Mouse (Mus musculus): ENCODE measurements around the gene Brd7.

The Brd7 gene

DNA sequence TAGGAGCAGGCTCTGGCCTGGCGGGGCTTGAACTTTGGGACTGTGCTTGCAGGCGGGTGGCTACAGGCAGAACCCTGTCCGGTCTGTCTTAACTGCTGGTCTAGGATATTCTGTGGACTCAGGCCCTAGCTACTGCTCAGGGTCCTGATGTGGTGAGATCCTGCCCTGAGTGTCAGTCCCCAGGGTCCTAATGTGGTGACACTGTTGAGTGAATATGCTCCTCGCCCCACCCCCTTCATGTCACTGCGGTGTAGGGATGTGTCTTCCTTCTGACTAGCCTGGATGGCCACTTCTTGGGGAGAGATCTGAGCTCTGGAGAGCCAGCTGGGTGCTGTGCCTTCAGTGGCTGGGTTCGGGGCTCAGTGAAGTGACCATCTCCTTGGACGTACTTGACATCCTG is 52.1 kb downstream of the Brd7 start:
- DNase-seq (ENCODE audit: low read depth, low spot score) = no peak

DNA sequence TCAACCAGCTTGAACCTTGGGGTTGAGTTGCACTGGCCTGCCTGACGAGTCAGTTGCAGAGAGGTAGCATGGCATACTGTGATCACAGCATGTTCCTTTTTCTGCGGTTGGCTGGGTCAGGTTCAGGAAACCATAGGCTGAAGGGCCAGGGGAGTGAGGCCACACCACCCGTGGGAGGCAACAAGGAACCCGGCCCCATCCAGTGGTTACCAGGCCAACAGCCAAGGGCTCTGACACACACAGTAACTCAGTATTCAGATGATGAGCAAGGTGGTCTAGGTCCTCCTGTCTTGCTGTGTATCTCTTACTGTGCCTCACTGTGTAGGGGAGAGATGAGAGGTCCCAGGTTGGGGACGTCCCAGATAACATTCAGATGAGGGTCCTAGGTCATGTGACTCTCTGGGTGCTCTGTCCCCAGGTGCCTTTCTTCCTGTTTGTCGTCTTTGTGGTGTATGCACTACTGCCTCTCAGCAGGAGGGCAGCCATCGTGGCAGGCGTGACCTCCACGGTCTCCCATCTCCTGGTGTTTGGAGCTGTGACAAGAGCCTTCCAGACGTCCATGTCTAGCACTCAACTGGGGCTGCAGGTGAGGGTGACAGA is 52.6 kb downstream of the Brd7 start:
- no peak for DNase-seq (ENCODE audit: low read depth, low spot score)

DNA sequence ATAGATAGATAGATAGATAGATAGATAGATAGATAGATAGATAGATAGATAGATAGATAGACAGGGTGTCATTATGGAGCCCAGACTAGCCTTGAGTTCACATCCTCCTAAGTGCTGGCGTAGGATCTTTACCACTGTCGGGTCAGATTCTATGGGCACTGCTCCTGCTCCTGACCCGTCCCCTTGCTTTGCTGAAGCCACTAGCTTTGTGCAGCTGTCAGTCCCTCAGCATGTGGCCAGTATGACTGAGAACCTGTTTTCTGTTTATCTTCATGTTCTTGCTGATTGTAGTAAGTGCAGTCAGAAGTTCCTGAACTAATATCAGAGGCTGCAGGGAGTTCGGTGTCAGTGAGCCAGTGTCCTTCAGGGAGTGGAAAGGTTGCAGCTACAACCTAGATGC is 54.3 kb downstream of the Brd7 start:
- no peak for DNase-seq (ENCODE audit: low read depth, low spot score)

DNA sequence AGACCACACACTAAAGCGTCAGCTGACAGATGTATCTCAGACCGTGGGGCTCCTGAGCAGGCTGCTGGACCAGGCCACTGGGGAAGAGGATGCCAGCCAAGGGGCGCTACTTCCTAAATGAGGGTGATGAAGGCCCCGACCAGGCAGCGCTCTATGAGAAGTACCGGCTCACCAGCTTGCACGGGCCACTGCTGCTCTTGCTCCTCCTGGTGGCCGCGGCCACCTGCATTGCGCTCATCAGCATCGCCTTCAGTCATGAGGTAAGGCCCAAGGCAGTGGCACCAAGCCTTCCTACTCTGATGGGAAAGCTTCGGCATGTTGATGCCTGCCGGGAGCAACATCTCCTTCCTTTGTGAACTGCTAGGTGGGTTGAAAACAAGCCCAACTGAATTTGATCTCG is 55.5 kb downstream of the Brd7 start:
- peak; percentile 63 for DNase-seq (ENCODE audit: low read depth, low spot score)

DNA sequence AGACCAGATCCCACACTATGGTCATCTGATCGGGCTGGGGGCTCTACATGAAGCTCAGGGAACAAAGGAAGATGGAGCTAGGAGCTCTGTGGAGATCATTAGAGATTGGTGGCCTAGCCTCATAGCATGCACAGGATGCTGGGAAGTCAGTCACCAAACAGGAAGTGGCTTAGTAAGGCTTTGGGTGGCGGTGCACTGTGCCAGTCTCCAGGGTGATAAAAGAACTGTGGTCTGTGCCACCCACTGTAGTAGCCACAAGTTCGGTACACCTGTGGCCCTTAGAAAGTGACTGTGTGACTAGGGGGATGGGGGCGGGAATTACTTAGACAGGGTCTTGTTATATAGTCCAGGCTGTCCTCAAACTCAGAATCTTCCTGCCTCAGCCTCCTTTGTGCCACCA is 56.2 kb downstream of the Brd7 start:
- DNase-seq (ENCODE audit: low read depth, low spot score) = no peak

DNA sequence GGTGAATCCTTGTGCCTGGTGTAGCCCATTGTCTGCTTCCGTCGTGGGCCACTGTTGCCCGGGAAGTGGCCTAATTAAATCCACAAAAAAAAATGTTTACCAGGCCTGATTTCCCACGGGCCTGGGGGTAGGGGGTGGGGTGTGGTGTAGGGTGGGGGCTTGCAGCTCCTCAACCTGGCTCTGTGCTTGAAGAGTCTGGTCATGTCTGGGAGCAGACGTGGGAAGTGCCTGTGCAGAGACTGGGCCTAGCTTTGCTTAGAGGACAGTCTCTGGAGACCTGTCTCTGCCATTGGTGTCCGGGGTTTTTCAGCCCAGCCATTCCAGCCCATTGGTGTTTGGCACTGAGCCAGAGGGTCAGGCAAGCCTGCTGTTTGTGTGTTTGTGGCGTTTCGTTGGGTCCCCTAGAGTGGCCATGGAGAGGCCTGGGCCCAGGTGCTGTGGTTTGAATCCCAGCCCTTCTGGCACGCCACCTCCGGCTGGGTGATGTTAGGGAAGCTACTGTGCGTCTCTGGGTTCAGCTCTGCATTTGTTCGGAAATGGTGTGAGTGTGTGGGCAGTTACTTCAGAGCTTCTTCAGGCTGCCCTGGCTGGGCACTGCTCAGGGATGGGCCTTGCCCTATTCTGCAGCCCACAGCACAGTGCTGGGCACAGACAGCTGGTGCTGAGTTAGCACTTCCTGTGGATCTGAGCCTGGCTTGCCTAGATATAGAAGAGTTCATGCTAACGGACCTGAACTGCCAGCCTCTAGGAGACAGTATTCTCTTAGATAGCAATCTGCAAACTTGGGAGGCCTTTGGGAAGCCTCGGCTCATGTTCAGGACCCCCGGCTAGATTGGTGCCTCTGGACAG is 60.2 kb downstream of the Brd7 start:
- DNase-seq (ENCODE audit: low read depth, low spot score) = no peak

DNA sequence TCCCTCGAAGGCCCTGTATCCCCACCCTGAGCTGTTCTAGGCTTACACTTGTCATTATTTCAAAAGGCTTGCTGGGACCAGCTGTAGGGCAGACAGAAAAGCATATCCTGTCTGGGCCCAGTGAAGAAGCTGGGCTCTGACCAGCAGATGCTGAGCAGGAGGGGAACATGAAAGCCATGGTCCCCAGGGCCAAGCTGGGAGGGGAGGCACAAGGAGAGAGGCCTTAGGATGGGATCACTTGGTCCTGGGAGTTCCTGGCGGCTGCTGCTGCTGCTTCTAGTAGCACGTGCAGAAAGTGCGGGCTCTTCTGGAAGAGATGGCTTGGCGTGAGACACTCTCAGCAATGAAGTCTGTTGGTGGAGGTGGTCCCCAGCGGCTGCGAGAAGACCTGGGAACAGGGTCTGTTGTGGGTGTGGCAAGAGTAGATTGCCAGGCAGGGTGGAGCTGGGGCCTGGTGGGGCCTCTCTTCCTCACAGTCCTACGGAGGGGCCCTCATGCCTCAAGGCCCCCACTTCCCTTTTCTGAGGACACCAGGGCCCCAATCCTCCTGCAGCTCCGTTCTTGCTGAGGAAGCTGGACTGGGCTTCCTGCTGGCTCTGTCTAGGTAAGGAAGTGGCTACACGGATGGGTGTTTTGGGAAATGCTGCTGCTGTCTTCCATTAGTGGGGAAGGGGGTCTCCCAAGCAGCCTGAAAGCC is 61.9 kb downstream of the Brd7 start:
- no peak for DNase-seq (ENCODE audit: low read depth, low spot score)

DNA sequence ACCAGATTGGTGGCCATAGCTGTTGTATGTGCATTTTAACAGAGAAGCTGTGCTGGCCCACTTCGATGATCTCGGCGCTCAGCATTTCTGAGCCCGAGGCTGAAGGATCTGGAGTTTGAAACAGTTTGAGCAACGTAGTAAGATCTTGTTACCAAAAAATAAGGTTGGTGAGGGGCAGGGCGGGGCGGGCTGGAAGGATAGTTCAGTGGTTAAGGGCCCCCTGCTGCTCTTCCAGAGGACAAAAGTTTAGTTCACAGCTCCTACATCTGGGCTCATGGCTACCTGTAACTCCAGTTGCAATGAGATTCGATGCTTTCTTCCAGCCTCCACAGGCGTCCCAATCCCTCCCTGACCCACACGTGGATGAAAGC is 63.3 kb downstream of the Brd7 start:
- no peak for DNase-seq (ENCODE audit: low read depth, low spot score)

DNA sequence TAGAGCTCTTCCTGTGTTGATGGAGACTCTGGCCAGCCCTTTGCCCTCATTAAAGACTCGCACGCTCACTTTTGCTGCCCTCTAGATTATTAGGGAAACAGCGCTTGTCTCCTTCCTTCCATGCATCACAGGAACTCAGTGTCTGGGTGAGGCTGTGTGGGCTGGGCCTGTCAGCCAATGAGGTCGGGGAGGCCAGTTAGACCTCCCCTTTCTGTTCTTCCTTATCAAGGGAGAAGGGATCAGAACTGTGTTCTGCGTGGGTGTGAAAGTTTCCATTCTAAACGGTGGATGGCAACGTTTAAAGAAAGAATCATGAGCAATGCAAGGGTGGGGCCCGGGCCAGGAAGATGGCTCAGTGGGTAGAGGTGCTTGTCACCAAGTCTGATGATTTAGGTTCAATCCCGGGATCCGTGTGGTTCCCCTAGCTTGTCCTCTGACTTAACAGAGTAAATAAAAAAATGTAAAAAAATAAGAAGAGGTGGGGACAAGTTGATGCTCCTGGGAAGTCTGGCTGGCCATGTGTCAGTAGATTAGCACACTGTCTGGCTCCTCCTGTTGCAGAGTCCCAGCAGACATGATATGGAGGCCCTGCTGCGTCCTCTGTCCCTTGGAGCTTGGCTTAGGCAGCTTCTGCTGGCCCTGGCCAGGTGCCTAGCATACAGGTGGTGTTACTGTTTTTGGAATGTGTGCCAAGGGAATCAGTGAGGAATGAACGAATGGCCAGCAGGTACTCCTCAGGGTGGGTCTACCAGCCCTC is 63.8 kb downstream of the Brd7 start:
- no peak for DNase-seq (ENCODE audit: low read depth, low spot score)

DNA sequence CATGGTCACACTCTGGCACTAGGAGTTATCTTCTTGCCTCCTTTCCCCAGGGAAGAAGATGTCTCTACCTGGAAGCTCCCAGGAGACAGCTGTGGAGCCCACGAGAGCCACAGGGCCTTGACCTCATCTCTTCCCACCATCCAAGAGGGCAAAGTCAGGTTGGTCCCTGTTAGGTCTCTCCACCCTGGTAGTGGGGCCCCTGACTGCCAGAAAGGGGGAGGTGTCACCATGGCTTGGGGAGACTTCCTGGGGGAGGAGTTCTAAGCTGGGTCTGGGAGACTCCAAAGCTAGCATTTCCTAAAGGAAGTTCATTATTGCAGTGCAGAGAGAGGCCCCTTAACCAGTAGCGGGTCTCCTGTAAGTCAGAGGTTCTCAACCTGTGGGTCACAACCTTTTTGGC is 67.0 kb downstream of the Brd7 start:
- DNase-seq (ENCODE audit: low read depth, low spot score) = no peak

DNA sequence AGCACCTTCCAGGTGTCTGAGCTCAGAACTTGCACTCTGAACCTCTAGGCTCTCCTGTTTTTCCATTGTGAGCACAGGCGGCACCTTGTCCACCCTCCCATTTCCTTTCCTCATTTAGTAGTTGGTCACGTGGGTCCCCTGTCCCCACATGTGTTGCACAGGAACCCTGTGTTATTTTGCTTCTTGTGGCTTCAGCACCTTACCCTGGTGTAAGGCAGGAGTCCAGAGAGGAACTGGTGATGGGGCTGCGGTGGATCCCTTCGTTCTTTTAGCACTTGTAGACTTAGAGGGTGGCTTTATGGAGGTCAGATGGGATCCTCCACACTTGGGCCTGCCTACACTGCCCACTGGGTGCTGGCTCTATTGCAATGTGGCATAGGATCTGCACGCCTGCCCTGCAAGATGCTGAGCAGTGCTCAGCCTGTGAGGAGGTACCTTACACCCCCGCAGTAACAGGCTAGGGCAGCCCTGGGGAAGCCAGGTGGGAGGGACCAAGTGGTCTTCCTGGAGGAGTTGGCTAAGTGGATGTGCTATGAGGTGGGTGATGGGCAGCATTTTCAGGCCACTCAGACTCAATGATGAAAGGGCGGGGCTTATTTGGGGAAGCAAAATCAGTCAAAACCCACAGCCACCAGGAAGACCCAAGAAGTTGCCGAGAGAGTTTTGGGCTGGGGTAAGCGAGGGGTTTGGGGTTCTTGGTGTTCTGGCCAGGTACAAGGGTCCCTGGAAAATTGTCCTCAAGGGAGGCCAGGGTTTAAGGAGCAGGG is 68.2 kb downstream of the Brd7 start:
- no peak for DNase-seq (ENCODE audit: low read depth, low spot score)

DNA sequence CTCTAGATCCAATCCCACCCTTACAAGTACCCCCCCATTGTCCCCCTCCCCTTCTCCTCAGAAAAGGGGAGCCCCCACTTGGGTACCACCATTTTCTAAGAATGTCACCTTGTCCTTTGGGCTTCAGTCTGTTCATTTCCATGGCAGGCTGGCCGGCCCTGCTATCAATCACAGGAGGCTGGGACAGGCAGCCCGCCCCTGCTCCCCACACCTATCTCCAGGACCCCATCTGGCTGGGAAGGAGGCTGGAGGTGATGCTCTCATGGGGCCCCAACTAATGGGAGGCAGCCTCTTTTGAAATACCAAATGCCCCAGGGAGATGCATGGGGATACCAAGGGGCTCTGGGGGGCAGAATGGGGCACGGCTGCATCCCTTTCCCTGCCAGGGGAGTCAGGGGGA is 69.1 kb downstream of the Brd7 start:
- DNase-seq (ENCODE audit: low read depth, low spot score) = no peak

DNA sequence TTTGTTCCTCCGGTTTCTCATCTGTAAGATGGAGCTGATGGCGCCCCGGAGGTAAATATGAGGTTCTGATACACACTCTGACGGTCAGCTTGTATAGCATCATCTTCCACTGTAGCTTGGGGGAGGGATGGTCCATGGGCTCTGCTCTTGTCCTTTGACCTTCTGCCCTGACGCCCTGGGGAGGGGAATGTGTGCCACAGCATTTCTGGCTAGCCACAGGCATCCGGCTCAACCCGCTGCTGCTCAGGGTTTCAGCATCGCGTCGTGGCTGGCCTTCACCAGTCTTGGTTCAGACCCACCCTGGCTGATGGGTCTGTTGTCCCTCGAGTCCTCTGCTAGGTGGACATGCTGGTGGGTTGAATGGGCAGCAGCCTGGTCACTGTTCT is 70.7 kb downstream of the Brd7 start:
- DNase-seq (ENCODE audit: low read depth, low spot score) = no peak

DNA sequence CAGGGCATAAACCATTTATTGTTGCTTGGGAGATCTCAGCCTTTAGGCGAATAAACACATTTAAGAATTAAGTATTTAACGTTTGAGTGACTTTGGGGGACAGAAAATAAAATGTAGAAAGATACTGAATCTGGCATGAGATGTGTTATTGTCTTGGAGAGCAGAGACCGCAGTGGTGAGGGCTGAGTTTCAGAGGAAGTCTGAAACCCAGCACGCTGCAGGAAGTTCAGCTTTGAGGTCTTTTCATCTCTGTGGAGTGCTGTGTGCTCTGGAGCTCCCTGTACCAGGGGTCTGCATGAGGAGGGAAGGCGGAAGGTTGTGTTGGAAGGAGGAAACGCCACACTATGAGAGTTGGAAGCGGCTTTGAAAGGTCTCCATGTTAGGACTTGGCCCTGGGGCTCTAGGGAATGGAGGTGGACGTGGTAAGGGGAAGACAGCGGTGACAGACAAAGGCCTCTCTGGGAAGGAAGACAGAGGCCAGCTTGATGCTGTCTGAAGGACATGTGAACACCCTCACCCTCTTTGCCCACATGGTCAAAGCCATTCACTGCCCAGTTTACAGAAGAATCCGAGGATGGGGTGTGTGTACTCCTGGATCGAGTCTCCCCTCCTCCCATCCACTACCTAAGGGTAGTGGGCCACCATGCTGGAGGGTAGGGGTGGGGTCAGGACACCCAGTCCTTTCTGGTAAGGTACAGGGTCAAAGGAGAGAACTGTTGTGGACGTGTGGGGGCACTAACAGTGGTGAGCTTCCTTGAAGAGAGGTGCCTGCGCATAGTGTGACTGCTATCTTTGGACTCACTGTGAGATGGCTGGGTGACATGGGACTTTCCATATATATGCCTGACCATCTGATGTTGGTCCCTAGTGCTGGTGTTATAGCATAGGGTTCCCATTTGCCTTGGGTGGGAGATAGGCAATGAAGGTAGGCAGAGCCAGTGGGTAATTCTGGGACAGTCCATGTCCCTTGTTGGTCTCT is 71.4 kb downstream of the Brd7 start:
- DNase-seq (ENCODE audit: low read depth, low spot score) = no peak

DNA sequence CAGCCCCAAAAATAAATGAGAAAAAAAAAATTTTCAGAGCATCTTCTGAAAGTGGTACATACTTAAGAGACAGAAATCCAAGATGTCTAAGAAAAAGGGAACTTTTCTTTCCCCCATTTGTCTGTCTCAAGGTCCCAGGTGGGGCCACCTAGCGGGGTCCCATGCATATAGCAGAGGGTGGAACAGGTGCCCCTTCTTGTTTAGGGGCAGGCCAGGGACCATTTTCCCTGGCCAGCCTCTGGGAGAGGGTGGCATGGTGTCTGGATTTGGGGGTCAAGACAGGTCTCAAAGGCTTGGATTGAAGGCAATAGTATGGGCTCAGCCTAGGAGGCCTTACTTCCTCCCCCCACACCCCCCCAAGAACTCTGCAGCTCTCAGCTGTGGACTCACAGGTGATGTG is 72.1 kb downstream of the Brd7 start:
- DNase-seq (ENCODE audit: low read depth, low spot score) = no peak

DNA sequence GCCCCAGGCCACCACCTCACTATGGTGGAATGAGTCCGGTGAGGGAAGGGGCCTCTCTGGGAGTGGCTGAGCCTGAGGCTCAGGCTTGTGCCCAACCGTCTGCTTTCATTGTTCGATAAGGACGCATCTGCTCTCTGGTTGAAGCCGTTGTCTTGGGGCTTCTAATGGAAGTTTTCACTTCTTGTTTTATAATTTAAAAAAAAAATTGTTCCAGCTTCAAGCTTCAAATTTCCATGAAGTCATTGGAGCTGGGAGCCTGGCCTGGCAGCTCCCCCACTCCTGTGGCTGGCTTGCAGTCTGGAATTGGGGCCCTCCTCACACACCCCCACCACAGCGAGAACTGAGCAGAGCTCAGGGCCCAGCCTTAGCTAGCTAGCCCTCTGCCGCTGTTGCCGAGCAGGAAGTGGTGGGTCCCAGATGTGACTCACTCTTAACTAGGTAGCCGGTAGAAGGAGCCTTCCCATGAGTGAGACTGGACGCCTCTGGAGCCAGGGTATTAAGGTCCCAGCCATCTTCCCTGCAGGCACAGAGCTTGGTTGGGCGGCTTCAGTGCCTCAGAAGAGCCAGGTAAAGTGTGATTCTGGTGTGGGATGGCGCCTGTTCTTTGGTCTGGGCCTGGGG is 73.3 kb downstream of the Brd7 start:
- DNase-seq (ENCODE audit: low read depth, low spot score) = no peak

DNA sequence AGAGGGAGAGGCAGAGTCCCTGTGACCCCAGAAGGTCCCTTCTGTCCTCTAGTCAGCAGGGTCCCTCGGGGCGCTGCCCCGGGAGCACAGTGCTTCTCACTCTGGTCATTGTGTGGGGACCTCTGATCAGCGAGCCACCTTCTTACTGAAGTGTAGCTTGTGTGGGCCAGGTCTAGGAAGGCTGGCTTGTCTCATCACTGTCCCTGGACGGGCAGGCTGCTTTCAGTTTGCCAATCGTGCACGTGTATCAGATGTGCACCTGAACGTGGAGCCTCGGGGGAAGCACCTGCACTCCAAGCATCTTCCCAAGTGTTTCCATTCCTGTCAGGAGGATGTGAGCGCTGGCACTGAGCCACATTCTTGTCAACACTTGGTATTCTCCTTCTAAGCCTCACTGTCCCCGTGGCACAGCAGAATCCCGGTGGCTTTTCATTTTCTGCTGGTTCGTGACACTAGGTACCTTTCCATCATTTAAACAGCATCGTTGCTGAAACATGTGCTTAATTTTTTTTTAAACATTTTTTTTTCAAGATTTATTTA is 75.5 kb downstream of the Brd7 start:
- no peak for DNase-seq (ENCODE audit: low read depth, low spot score)

DNA sequence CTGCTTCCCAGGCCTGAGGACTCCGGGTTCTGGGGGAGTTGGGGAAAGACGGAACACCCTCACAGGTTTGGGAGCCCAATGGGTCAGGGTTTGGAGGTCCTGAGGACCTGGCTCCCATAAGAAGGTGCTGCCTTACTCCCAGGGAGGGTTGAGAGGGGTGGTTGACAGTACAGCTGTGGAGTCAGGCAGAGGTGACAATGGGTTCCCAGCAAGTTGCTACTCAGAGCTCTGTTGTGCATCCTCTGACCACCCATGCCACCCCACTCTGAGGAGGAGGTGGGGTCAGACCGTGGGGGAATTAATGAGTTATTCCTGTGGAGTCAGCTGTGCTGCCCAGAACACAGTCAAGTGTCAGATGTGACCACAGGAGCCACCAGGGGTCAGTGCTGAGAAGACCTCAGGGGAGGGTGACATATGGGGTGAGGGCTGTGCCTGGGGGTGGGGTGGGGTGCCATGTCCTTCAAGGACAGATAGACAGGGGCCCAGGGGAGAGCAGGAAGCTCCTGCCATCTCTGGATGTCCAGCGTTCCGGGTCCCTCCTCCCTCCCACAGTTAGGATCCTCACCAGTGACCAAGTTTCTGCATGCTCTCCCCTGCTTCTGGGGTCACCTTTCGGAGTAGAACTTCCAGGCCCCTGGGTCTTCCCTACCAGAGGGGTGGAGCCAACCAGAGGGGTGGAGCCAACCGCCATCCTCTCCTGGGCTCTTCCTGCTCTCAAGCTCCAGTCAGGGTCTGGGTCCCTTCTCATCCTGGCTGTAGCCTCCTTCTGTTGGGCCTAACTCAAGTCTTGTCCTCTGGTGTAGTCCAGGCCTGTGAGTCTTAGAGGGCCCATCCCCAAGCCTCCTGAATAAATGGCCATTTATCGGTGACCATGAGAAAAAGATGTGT is 76.3 kb downstream of the Brd7 start:
- DNase-seq (ENCODE audit: low read depth, low spot score) = no peak

DNA sequence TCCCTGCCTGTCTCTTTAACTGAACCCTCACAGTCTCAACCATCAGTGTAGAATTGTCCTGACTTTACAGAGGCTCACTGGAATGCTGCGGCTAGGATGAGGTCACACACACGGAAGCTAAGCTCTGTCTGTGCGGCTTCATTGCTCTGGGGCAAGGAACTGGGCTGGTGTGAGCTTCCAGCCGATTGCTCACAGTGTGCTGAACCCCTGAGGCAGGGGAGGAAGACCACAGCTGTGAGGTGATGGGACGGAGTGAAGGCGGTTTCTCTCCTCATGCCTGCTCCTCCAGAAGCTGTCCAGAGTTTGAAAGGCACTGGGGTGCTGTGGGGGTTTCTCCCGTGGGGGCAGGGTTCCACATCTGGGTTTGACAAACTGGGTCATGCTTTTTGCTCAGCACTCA is 77.3 kb downstream of the Brd7 start:
- no peak for DNase-seq (ENCODE audit: low read depth, low spot score)
